Mouse (Mus musculus) hindbrain, postnatal 0 days (tissue): ENCODE results near the gene Abcb5. TPM values are rescaled to one million over a fixed set of nuclear protein-coding genes. Genes with fewer than 3 reads are reported as not detected.

Experiments
- ATAC-seq: fragments of 200-750 bp; cut with Nextera tagmentation; 2 replicates; pipeline ENCODE4 v1.8.0; 2017; ENCODE audit warnings: mild to moderate bottlenecking, moderate TSS enrichment, moderate library complexity
- DNase-seq: peaks from one replicate; pipeline ENCODE4 v3.0.0-alpha.2; 2015; ENCODE audit warnings: low spot score
- H3K27ac ChIP-seq: fragments of 300-500 bp; sonication (generic); 2 replicates; pipeline ENCODE4 v1.5.1; 2014; ENCODE audit warnings: mild to moderate bottlenecking
- H3K27me3 ChIP-seq: fragments of 300-500 bp; sonication (generic); 2 replicates; pipeline ENCODE4 v1.6.1; 2014; ENCODE audit warnings: low read length, mixed read lengths; ENCODE audit not compliant: insufficient read depth
- H3K36me3 ChIP-seq: fragments of 300-500 bp; sonication (generic); 2 replicates; pipeline ENCODE4 v1.6.1; 2014; ENCODE audit warnings: low read length, mixed read lengths; ENCODE audit not compliant: insufficient read depth
- H3K4me1 ChIP-seq: fragments of 300-500 bp; sonication (generic); 2 replicates; pipeline ENCODE4 v1.6.1; 2014; ENCODE audit warnings: antibody characterized with exemption, low read length, mixed read lengths; ENCODE audit not compliant: insufficient read depth
- H3K4me2 ChIP-seq: fragments of 300-500 bp; sonication (generic); 2 replicates; pipeline ENCODE4 v1.6.1; 2014; ENCODE audit warnings: low read depth, mild to moderate bottlenecking, low read length, moderate library complexity, mixed read lengths
- H3K4me3 ChIP-seq: fragments of 300-500 bp; sonication (generic); 2 replicates; pipeline ENCODE4 v1.5.1; 2014; ENCODE audit warnings: low read length
- H3K9ac ChIP-seq: fragments of 300-500 bp; sonication (generic); replicated peaks from 2 replicates; pipeline ENCODE4 v1.6.1; 2014; ENCODE audit warnings: mild to moderate bottlenecking, low read length, moderate library complexity, mixed read lengths
- H3K9me3 ChIP-seq: fragments of 300-500 bp; sonication (generic); 2 replicates; pipeline ENCODE4 v1.6.1; 2016; ENCODE audit warnings: low read length, mixed read lengths
- CTCF ChIP-seq: IDR thresholded peaks from 2 replicates; pipeline ENCODE4 v1.5.1; 2016; ENCODE audit warnings: antibody characterized with exemption, control low read depth, low read depth
- WGBS: fragments of 180-500 bp; shearing (Covaris S2); extraction: QIAGEN DNeasy Blood & Tissue Kit; methylation state at CpG from one replicate; pipeline ENCODE4 v1.1.7; 2014; 5-methylcytosine and 5-hydroxymethylcytosine counted together
- polyA plus RNA-seq: library from polyadenylated mRNA; unstranded; fragments of >200 nt; fragmentation: Nextera tagmentation; extraction: Ambion mirVana; gene quantifications from 2 replicates; pipeline ENCODE4 v1.2.1, GENCODE M21; 2015
- total RNA-seq: library from RNA; depleted of rRNA; stranded (reverse); fragments of >200 nt; gene quantifications from 2 replicates; pipeline ENCODE4 v1.2.3, GENCODE M21; 2014

Abcb5 gene
- total and polyA plus RNA-seq, 2 experiments from 2014 or later = not detected

GRCm38 (mm10) chr12:118917771-118918170 is 48.5 kb downstream of the Abcb5 start:
- WGBS = 43% methylated on average over 1 of the region's 1 CpGs
- H3K36me3 ChIP-seq = no peaks in the 10 kb centered on the region
- no peak overlapping the region for H3K9ac ChIP-seq
- no peak for TF ChIP-seq CTCF
- no peaks in the 10 kb centered on the region for H3K4me1 ChIP-seq
- no peak for DNase-seq
- no peaks in the 10 kb centered on the region for H3K9me3 ChIP-seq
- H3K27me3 ChIP-seq = no peaks in the 10 kb centered on the region
- no peak overlapping the region for H3K4me2 ChIP-seq
- ATAC-seq = no peak
- no peak overlapping the region for H3K4me3 ChIP-seq
- no peak overlapping the region for H3K27ac ChIP-seq

- no peaks in the 10 kb centered on the region for H3K36me3 ChIP-seq
- no peak overlapping the region for H3K27ac ChIP-seq
- H3K9me3 ChIP-seq = no peaks in the 10 kb centered on the region
- 76% methylated on average over 2 of the region's 2 CpGs for WGBS
- no peak overlapping the region for H3K9ac ChIP-seq
- no peak for ATAC-seq
- H3K4me2 ChIP-seq = no peak overlapping the region
- no peaks in the 10 kb centered on the region for H3K4me1 ChIP-seq
- H3K4me3 ChIP-seq = no peak overlapping the region
- H3K27me3 ChIP-seq = no peaks in the 10 kb centered on the region
- TF ChIP-seq CTCF = no peak
- DNase-seq = no peak
Measured at GRCm38 (mm10) chr12:118910360-118910759, 55.9 kb downstream of the Abcb5 start.

- WGBS = 52% methylated on average over 5 of the region's 5 CpGs
- Histone ChIP-seq H3K4me2 (no peak overlapping the region), H3K4me3 (no peak overlapping the region), H3K36me3 (no peaks in the 10 kb centered on the region), H3K4me1 (no peaks in the 10 kb centered on the region), H3K9ac (no peak overlapping the region), H3K9me3 (no peaks in the 10 kb centered on the region), H3K27me3 (no peaks in the 10 kb centered on the region), H3K27ac (no peak overlapping the region)
- TF ChIP-seq CTCF = no peak
- no peak for DNase-seq
- no peak for ATAC-seq
Measured at GRCm38 (mm10) chr12:118902249-118902648, 64.0 kb downstream of the Abcb5 start.

- Histone ChIP-seq H3K9me3 (no peaks in the 10 kb centered on the region), H3K27me3 (no peaks in the 10 kb centered on the region), H3K4me2 (no peak overlapping the region), H3K4me1 (no peaks in the 10 kb centered on the region), H3K9ac (no peak overlapping the region), H3K27ac (no peak overlapping the region), H3K36me3 (no peaks in the 10 kb centered on the region), H3K4me3 (no peak overlapping the region)
- TF ChIP-seq CTCF = no peak
- ATAC-seq (no peak), DNase-seq (no peak)
- 64% methylated on average over 2 of the region's 2 CpGs for WGBS
Measured at GRCm38 (mm10) chr12:118887964-118888363, 78.3 kb downstream of the Abcb5 start.

- no peak for ATAC-seq
- Histone ChIP-seq H3K4me3 (no peak overlapping the region), H3K27ac (no peak overlapping the region), H3K9ac (no peak overlapping the region), H3K27me3 (no peaks in the 10 kb centered on the region), H3K36me3 (no peaks in the 10 kb centered on the region), H3K4me1 (no peaks in the 10 kb centered on the region), H3K4me2 (no peak overlapping the region), H3K9me3 (no peaks in the 10 kb centered on the region)
- TF ChIP-seq CTCF = no peak
- DNase-seq = no peak
Measured at GRCm38 (mm10) chr12:118882790-118883189, 83.4 kb downstream of the Abcb5 start.

- Histone ChIP-seq H3K4me3 (no peak overlapping the region), H3K36me3 (no peaks in the 10 kb centered on the region), H3K4me2 (no peak overlapping the region), H3K27me3 (no peaks in the 10 kb centered on the region), H3K4me1 (no peaks in the 10 kb centered on the region), H3K9me3 (no peaks in the 10 kb centered on the region), H3K27ac (no peak overlapping the region), H3K9ac (no peak overlapping the region)
- no peak for TF ChIP-seq CTCF
- DNase-seq = no peak
- no peak for ATAC-seq
- WGBS = 52% methylated on average over 8 of the region's 8 CpGs
Measured at GRCm38 (mm10) chr12:118872673-118873072, 93.5 kb downstream of the Abcb5 start.

- Histone ChIP-seq H3K4me2 (no peak overlapping the region), H3K4me3 (no peak overlapping the region), H3K9me3 (no peaks in the 10 kb centered on the region), H3K36me3 (no peaks in the 10 kb centered on the region), H3K27me3 (peaks cover 59% of the 10 kb centered on the region), H3K9ac (no peak overlapping the region), H3K27ac (no peak overlapping the region), H3K4me1 (no peaks in the 10 kb centered on the region)
- DNase-seq = no peak
- WGBS = 3% methylated on average over 7 of the region's 7 CpGs
- no peak for ATAC-seq
- TF ChIP-seq CTCF = no peak
Measured at GRCm38 (mm10) chr12:118856151-118856550, 110.1 kb downstream of the Abcb5 start.
